Mouse (Mus musculus): ENCODE measurements around the gene Mrps34.
"Not testable (repeated sequence)": the region's sequence is repeated elsewhere in the genome, so short reads cannot be mapped to it uniquely, and the experiment has no call there.

Mrps34 gene

GRCm38 (mm10) chr17:24899153-24899552, 4.2 kb downstream of the Mrps34 start:
- DNase-seq (ENCODE audit: low spot score in 2 of 2): no peak

DNA sequence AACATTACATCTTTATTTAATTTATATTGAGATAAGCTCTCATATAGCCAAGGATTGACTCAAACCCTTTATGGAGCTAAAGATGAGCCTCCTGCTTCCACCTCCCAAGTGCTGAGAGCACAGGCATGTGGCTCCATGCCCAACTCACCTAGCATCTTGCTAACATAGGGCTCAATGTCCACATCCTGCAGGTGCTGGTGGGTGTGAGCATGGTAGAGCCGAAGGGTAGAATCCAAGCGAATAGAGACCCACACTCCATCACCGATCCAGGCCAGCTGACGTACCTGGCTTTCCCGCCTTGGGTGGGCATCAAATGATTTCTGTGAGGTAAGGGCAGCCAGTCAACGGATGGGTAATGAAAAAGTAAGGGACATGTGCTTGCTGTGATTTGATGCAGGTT, 5.1 kb downstream of the Mrps34 start:
- DNase-seq (ENCODE audit: low spot score in 2 of 2): no peak

DNA sequence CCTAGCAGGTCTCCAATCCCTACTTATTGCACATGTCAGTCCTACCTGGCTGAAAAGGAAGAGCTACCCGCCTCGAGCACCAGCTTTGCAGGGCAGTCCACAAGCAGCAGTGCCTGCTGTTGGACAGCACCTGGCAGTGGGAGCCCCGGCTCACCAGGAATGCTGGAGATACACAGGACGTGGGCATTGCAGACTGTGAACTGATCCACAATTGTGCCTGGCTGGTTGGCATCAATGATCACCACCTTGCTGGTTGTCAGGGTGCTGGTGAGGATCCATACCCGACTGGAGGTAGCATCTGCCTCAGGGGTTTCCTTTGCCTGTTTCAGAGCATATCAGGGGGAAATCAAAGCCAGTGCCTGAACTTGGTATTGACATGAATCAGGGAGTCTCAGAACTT, 7.2 kb downstream of the Mrps34 start:
- DNase-seq (ENCODE audit: low spot score in 2 of 2): no peak

DNA sequence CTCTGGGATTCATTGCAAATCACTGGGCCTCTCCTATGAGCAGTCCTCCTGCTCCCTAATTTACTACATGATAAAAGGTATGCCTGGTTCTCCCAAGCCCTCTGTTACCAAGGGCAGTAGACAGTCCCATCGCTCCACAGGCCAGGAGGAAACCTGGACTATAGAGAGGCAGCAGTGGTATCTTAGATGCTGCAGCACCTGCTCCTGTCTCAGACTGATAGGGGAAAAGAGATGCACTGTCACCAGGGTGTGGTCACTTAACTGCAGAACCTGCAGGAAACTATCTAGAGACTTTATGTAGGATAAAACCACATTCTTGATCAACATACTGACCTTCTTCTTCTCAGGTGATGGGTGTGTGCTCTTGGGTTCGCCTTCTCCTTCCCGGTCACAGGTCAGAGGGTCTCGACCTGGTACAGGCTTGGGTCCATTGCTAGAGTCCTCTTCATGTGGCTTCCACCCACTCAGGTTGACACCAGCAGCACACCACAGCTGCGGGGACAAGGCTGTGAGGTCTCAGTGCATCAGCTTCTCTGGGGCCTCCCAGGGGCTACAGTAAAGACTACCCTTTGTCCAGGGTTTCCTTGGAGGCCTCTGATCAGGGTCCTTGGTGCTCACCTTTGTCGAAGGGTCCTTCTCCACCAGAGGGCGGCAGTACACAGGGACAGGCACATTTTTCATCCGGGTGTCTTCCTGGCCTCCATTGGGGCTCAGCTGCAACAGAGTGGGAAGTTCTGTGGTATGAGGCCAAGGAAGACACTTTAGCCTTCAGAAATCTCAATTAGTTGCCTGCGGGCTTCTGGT, 8.0 kb downstream of the Mrps34 start:
- DNase-seq (ENCODE audit: low spot score in 2 of 2): no peak

DNA sequence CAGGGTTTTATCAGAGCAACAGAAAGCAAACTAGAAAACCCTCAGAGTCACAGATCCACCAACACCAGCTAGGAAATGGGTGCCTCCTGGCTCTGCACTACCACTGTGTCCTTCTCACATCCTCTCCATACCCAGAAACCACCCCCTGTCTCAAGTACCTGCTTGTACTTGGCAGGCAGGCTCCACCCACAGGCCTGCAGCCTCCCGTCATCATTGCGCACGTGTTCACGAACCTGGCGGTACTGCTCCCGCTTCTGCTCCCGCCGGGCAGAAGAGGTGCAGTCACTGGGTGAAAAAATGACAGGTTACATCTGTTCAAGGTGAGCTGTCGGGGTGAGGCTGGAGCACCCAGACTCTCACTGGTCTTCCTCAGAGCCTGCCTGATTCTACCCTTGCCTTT, 8.9 kb downstream of the Mrps34 start:
- no peak for DNase-seq (ENCODE audit: low spot score in 2 of 2)

DNA sequence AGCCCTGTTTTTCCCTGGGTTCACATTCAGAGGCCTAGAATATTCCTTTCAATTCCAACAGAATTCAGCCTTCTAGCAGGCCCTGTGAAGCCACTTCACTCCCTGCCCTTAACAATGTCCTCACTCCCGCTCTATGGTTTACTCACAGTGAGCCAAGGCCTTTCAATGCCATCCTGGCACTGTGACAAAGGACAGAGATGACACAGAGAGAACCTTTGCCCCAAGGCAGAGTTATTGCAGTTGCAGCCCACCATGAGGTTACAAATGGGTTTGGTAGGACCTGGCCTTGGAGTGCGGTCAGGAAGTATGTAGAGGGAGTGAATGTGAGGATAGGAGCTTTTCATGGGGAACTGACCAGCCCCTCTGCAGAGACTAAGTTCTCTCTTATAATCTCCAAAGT, 12.7 kb downstream of the Mrps34 start:
- DNase-seq (ENCODE audit: low spot score in 2 of 2): no peak

GRCm38 (mm10) chr17:24913984-24914383, 19.1 kb downstream of the Mrps34 start:
- no peak for DNase-seq (ENCODE audit: low spot score in 2 of 2)

DNA sequence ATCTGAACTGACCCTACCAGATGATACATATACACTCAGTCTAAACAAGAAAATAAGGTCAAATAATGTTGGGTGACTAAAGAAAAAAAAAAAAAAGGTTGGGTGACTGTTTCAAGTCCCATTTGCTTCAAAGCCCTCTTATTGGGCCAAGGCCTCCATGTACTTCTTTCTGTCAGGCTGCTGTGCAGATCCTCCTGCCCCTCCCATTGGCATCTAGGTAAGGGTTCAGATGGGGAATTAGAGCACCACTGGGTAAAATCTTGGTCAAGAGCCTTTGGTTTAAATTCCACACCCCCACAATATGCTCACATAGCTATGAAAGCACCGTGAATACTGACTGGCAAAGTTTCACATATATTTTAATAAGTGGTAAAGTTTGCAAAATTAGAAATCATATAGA, 28.3 kb downstream of the Mrps34 start:
- DNase-seq (ENCODE audit: low spot score in 2 of 2): no peak

DNA sequence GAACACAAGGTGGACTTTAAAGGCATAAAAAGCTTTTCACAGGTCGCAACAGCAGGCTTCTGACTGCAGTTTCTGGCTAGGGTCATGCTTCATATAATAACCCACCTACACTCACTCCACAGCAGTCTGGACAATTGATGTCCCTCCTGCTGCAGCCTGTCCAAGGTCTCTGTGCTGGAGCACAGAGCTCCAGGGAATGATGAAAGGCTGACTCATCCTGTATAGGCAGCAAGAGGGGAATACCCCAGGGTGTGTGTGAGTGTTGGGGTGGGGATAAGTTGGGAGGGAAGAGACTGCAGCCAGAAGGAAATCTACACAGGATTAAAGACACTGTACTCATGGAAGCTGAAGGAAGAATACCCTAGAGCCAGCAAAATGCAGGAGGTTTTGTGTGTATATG, 34.6 kb downstream of the Mrps34 start:
- DNase-seq (ENCODE audit: low spot score in 2 of 2): no peak

- no peak for DNase-seq (ENCODE audit: low spot score in 2 of 2)
Observed at GRCm38 (mm10) chr17:24932431-24932830, 37.5 kb downstream of the Mrps34 start.

- DNase-seq (ENCODE audit: low spot score in 2 of 2): no peak
Observed at GRCm38 (mm10) chr17:24933163-24933562, 38.2 kb downstream of the Mrps34 start.

DNA sequence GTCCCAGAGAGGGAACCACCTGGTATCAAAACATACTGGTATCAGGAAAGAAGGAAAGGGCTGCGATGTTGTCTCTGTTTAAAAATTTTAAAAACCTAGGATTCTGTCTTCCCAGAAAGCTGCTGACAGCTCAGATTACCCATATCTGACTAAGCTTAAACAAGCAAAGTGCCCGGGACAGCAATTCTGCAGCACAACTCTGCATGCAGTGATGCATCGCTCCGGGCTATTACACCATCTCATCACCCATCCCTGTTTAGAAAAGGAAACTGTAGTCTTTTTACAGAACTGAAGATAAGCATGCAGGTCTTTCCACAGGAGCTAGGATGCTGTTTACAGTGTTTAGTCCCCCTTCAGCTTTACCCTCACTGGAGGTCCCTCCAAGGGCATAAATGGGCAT, 40.0 kb downstream of the Mrps34 start:
- DNase-seq (ENCODE audit: low spot score in 2 of 2): no peak

- no peak for DNase-seq (ENCODE audit: low spot score in 2 of 2)
Observed at GRCm38 (mm10) chr17:24935666-24936065, 40.8 kb downstream of the Mrps34 start.

DNA sequence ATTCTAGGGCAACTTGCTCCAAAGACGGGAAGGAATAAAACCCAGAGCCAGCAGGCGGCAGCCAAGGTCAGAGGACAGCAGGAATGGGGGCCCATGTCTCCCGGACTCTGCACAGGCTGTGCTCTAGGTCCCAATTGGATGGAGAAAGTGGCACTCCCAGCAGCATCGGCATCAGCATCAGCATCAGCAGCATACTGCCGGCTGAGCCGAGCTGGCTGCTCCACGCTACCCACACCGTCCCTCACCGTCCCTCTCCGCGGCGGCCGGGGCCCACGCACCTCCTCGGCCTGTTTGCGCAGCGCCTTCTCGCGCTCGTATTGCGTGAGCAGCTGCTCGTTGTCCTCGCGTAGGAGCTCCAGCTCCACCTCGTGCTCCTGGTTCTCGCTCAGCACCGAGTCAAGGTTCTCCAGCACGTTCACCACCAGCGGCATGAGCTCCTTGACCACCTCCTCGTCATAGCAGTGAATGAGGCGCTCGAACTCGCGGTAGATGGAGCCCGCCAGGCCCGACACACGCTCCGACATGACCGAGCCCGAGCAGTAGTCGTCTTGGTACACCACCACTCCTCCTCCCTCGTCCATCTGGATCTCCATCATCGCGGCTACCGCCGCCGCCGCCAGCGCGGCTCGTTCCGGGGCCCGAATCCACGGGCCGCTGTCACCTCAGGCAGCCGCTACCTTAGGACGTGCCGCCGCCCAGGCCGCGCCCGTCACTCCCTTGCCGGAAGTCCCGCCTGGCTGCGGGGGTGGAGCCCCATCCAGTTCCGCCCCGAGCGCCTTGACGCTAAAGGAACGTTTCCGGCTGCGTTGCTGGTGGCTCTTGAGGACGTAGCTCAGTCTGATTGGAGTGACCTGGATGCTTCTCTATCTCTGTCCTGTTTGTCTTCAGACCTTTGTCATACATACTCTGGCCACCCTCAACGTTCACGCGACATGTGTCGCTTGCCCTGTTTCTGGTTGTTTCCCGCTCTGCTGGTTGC, 41.6 kb downstream of the Mrps34 start, which contains the start of gene Mapk8ip3:
Gene Mapk8ip3, minus strand, starts transcription at position 719 of the 979 bp plus-strand sequence.
- peak; percentile 84 to 91 for DNase-seq (ENCODE audit: low spot score in 2 of 2)

GRCm38 (mm10) chr17:24937266-24937665, 42.4 kb downstream of the Mrps34 start:
- no peak for DNase-seq (ENCODE audit: low spot score in 2 of 2)

GRCm38 (mm10) chr17:24942453-24942852, 47.5 kb downstream of the Mrps34 start:
- DNase-seq (ENCODE audit: low spot score in 2 of 2): peak in 1 of 2 experiments; percentile 17

GRCm38 (mm10) chr17:24943036-24943435, 48.1 kb downstream of the Mrps34 start:
- DNase-seq (ENCODE audit: low spot score in 2 of 2): peak; percentile 27 to 41

DNA sequence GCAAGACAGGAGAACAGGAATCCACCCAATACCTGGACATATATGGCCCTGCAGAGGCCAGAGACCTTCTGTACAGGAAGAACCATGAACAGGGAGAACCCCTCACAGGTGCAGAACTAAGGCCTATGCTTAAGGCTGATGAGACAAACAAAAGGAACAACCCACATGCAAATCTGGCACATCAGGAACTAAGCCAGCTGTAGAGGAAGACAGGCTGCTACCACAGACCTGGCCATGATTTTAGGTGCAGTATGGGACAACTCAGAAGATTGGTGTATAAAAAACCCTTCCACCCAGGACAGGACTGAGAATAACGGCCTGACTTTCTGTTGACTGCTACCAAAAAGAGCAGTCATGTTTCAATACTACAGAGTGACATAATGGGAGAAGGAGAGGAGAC, 48.7 kb downstream of the Mrps34 start:
- DNase-seq (ENCODE audit: low spot score in 2 of 2): not testable (repeated sequence)
